Mouse (Mus musculus) frontal cortex, postnatal 14 days (tissue): ENCODE data around the gene Pisd.

ENCODE experiments used
- DNase-seq, 2 experiments: peaks; one replicate each; pipeline ENCODE4 v3.0.0; 2022; ENCODE audit warnings: low spot score in 2 of 2

The Pisd gene

DNA sequence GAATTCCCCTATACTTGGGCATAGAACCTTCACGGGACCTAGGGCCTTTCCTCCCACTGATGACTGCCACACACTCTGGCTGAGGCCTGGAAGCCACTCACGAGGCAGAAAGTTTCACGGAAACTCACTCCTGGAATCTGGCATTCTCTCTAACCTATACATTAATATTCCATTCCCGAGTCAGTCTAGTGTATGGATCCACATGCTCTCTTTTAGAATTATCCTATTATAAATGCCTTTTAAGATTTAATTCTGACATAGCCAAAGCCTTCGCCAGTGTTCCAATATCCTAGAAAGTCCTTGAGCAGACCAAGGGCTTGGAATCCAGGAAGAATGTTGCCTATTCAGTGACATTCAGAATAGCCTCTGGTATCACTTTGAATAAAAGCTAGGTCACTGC, 74.0 kb downstream of the Pisd start:
- no peak for DNase-seq

DNA sequence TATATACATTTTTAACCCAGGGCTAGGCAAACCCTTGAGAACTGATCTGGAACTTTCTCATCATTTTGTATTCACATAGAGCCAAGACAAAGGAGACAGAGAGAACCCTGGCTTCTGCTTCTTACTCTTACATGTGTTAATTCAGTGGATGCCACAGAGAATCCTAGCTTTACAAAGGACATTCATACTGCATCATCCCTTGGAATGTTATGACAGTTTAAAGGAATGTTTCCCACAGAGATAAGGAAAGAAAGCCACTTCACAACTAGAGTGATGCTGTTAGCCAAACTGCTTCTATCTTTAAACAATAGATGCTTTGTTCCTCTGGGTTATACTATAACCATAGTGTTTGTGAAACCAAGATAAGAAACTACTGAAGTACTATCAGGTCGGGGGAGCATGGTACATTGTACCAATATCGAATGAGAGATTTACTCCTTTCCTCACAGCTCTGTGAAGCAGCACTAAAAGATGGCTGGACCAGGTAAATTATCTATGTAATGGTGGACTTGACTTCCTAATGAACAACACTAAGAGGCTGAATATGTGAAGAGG, 79.1 kb downstream of the Pisd start:
- no peak for DNase-seq

DNA sequence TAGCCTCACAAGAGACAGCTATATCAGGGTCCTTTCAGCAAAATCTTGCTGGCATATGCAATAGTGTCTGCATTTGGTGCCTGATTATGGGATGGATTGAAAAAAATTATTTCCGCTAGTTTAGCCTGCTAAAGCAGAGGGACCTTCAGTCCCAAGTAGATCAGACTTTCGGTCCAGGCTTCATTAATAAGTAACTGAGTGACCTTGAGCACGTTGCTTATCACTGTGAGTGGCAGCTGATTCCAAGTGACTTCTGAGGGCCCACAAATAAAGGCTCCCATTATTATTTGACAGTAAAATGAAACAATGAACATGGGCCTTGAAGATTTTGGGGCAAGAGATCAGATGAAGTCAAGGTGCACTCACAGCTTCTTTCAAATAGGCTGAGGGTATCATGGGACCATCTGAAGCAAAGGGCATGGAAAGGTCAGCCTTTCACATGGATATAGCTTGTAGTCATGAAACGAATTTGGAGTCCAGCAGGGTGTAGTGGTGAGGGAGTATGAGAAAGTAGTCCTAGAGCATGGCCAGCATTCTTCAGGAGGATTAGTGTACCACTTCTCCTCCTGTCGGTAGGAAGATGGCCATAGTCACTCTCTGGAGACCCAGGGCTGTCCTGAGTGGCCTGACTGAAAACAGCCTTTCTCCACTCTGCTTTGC, 88.1 kb downstream of the Pisd start:
- no peak for DNase-seq

DNA sequence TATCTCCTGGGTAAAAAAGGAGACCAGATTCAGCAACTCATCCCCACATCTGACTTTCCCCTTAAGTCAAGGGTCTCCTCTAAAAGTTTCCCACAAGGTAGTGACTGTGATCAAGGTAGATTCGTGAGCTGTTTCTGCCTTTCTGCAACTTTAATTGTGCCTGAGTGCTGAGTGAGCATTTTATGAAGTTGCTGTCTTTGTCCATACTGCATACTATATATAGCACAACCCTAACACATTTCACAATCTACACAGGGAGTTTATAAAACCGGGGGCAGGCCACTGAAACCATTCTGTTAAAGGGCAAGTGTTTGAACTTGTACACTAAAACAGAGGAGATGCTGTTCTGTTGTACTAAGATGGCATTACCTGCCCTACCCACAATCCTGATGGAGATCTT, 92.0 kb downstream of the Pisd start:
- no peak for DNase-seq
